Mouse (Mus musculus) adrenal gland, postnatal 0 days (tissue): ENCODE results near the gene Ddah2. TPM values are rescaled to one million over a fixed set of nuclear protein-coding genes. Genes with fewer than 3 reads are reported as not detected.

Experiments used
- polyA plus RNA-seq: library from polyadenylated mRNA; unstranded; fragments of >200 nt; fragmentation: Nextera tagmentation; extraction: Ambion mirVana; gene quantifications from 2 replicates; pipeline ENCODE4 v1.2.1, GENCODE M21; 2015

Gene Ddah2
- 134 and 219 TPM in 2 replicates for polyA plus RNA-seq

DNA sequence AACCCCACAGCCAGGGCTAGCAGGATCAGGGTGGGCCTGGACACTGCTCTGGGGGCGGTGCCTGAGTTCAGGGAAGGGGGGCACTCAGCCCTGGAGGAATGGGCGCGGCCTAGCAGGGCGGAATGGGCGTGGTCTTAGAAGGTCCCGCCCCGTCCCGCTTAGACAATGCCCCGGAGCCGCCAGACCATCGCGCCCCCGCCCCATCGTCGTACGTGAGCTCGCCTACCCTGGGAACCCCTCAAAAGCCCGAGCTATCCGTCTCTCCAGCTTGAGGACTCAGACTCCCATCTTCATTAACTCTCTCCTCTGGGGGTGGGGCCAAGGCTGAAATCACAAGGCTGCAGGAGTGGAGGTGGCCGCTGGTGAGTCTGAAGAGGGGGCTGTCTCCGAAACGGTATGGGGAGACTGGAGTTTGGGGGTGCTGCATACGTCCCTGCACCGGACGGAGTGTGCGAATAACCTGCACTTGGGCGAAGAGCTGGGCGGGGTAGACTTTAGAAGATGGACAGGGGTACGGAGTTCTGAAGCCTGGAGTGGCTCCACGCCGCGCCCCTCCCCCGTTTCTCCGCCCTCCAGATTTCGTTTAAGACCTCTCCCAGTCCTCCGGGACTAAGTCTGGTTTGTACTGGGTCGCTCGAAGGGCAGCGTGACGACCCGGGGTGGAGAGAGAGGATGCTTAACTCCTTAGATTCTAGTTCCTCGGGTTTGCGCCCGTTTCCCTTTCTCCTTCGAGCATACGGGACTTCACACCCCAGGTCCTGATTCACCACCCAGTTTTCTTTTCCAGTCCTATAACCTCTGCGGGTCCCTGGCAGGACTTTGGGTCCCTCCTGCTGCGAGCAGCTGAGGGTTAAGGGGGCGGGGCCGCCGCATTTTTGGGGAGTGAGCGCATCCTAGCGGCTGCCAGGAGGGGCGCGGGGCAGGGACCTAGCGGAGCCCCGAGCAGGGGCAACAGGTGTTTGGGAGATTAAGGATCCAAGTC, at the start of gene Ddah2:
Gene Ddah2 (plus strand): TSS at position 125 of the 982 bp plus-strand sequence.

GRCm38 (mm10) chr17:35016376-35016775, 42.5 kb upstream of the Ddah2 start, which contains the start of gene Vwa7:
Gene Vwa7 (plus strand): TSS chr17:35016579.

GRCm38 (mm10) chr17:35027277-35028068, 31.4 kb upstream of the Ddah2 start, which contains the start of gene Sapcd1:
Gene Sapcd1 (minus strand): TSS chr17:35028016.

DNA sequence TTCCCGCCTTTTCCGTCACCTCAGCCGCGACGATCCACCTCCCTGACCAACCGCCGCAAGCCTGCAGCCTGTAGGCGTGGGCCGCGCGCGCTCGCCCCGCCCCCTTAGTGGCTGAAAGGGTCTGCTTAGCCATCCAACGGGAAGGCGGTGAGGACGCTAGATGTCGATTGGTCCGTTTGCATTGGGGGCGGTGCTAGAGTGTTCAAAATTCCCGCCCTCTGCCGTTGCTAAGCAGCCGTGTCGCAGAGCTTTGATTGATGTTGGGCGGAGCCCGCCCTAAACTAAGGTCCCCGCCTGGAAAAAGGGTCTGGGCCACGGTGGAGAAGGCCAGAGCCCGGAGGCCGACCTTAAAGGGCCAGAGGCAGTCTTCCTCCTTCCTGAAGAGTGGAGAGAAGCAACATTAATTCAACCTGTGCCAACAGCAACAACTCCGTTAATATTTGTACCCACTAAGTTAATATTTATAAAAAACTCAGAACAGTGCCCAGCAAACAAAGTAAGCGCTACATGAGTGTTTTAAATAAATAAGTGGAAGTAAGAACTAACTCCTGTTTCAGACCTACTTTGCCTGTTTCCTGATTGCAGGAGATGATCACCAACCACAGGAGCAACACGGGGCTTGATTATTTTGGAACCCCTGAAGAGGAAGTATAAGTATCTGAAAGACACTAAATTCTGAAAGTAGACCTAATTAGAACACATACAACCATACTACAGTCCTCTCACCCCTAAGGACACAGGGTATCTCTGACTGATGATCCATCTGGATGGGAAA, 12.0 kb upstream of the Ddah2 start, which contains the start of gene Msh5:
Gene Msh5 (minus strand): TSS at position 65 of the 775 bp plus-strand sequence.

DNA sequence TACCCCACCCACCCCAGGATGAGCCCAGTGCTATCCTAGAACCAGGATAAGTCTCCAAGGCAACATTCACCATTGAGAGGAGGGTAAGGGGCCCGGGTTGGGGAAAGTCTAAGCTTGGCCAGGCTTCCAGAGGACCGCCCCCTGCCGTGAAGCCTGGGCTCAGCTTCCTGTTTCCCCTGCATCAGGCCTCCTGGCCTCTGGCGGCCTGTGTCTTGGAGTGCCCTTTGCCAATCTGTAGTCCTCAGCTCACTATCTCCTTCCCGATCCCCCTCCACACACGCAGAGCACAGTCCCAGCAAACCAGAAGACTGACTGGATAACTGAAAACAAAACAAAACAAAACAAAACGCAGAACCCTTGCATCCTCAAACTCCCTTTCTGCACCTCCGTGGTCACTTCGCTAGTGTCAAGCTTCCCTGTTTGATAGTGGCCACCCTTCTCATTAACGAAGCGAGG, 9.2 kb upstream of the Ddah2 start, which contains the start of gene Clic1:
Gene Clic1 (plus strand): TSS at position 406 of the 456 bp plus-strand sequence.

GRCm38 (mm10) chr17:35064951-35065947, 6.4 kb downstream of the Ddah2 start, which contains the start of gene Ly6g6c:
Gene Ly6g6c (plus strand): TSS chr17:35065388.

GRCm38 (mm10) chr17:35066084-35066483, 7.2 kb downstream of the Ddah2 start, which contains the start of gene Mpig6b:
Gene Mpig6b (minus strand): TSS chr17:35066184.

DNA sequence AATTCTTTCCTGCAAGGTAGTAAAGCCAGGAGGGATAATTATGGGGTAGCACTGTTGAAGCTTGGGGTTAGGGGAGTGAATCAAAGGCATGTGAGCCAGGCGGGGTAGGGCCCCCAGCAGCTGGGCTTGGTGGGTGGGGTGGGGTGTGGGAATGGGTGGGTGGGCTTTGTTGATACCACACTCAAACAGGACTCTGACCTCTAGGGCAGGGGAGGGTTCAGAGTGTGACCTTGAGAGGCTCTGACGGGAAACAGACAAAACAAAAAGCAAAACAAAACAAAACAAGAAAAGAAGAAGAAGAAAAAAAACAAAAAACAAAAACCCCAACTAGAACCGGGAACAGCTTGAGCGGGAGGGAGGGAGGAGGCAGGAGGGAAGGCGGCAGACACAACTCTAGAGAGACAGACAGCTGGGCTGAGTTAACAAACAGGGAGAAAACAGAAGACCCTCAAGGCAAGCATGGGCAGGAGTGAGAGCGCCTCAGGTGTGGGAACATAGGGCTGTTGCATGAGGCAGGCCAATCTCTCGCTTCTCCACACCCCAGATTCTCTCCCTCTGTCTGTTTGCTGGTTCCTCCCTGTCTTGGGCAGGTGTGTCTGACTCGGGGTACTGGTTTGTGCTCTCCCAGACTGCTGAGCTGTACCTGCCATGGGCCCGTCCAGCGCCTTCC, 17.8 kb downstream of the Ddah2 start, which contains the start of gene Ly6g6e:
Gene Ly6g6e (plus strand): TSS at position 396 of the 670 bp plus-strand sequence.

DNA sequence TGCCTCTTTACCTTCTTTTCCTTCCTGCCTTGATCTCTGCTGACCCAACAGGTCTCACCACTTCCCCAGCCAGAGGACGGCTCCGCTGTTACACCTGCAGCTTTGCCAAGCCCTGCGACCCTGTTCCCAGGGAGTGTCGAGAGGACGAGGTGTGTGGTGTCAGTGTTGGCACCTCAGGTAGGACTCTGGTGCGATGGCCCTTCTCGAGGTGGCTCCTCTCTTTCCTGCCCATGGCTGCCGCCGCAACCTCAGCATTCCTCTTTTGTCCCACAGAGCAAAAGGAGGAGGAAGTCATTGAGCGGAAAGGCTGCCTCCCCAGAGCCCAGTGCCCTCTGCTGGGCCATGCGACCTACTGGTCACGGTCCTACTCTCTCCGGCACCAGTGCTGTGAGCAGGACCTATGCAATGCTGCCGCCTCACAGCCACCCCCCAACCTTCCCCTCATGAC, 19.0 kb downstream of the Ddah2 start, which contains the start of gene Ly6g6d:
Gene Ly6g6d (minus strand): TSS at position 280 of the 448 bp plus-strand sequence.

GRCm38 (mm10) chr17:35085208-35085865, 26.5 kb downstream of the Ddah2 start, which contains the start of gene Ly6g6f:
Gene Ly6g6f (minus strand): TSS chr17:35085610.

GRCm38 (mm10) chr17:35088825-35089644, 30.2 kb downstream of the Ddah2 start, which contains the start of gene Abhd16a:
Gene Abhd16a (plus strand): TSS chr17:35089263.

DNA sequence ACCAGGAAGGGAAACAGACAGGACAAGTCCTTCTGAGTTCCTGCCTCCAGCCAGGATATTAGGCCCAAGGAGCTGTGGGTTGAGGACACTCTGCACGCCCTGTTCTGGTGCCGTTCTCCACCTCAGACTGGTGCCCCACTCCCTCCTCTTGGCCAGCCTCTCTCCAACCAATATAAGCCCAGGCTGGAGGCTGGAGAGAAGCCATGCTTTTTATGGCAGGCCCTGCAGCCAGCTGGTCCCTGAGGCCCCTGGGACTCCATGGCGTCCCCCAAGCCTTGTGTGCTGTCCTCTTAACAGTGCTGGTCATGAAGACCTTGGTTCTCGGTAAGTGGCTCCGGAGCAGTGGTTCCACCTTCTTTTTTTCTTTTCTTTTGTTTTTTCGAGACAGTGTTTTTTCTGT, 49.3 kb downstream of the Ddah2 start, which contains the start of gene Ly6g5c:
Gene Ly6g5c (plus strand): TSS at position 183 of the 400 bp plus-strand sequence.

Other genes with a start within 250 kb of the Ddah2 start
- 37.9 and 41.1 TPM in 2 replicates for gene Stk19, start 222.1 kb upstream of the Ddah2 start, polyA plus RNA-seq
- gene Dxo, start 222.0 kb upstream of the Ddah2 start, polyA plus RNA-seq = 34.6 and 62.4 TPM in 2 replicates
- gene Skiv2l, start 208.8 kb upstream of the Ddah2 start, polyA plus RNA-seq = 23.8 and 36.5 TPM in 2 replicates
- 56.9 and 73.9 TPM in 2 replicates for gene Nelfe, start 208.6 kb upstream of the Ddah2 start, polyA plus RNA-seq
- gene Cfb, start 196.5 kb upstream of the Ddah2 start, polyA plus RNA-seq = 27.2 and 40.8 TPM in 2 replicates
- gene Zbtb12, start 179.6 kb upstream of the Ddah2 start, polyA plus RNA-seq = 1.6 and 1.9 TPM in 2 replicates
- gene Gm20547, start 177.0 kb upstream of the Ddah2 start, polyA plus RNA-seq = not detected in 2 replicates
- 37.4 and 41.0 TPM in 2 replicates for gene C2, start 160.8 kb upstream of the Ddah2 start, polyA plus RNA-seq
- 45.4 and 52.6 TPM in 2 replicates for gene Ehmt2, start 160.6 kb upstream of the Ddah2 start, polyA plus RNA-seq
- 1.1 TPM in 2 replicates for gene Slc44a4, start 144.6 kb upstream of the Ddah2 start, polyA plus RNA-seq
- gene Neu1, start 127.8 kb upstream of the Ddah2 start, polyA plus RNA-seq = 24.3 and 32.3 TPM in 2 replicates
- gene Hspa1b, start 99.8 kb upstream of the Ddah2 start, polyA plus RNA-seq = 1.4 and 1.6 TPM in 2 replicates
- gene Gm20481, start 89.1 kb upstream of the Ddah2 start, polyA plus RNA-seq = not detected in 2 replicates
- 11.8 and 21.4 TPM in 2 replicates for gene Hspa1a, start 86.9 kb upstream of the Ddah2 start, polyA plus RNA-seq
- gene Hspa1l, start 86.3 kb upstream of the Ddah2 start, polyA plus RNA-seq = 0.11 and 0.17 TPM in 2 replicates
- gene Lsm2, start 77.2 kb upstream of the Ddah2 start, polyA plus RNA-seq = 62.8 and 87.8 TPM in 2 replicates
- 31.9 and 37.8 TPM in 2 replicates for gene Vars, start 58.0 kb upstream of the Ddah2 start, polyA plus RNA-seq
- gene Vwa7, start 42.5 kb upstream of the Ddah2 start, polyA plus RNA-seq = 0.21 and 0.35 TPM in 2 replicates
- 4.2 and 6.4 TPM in 2 replicates for gene Sapcd1, start 31.0 kb upstream of the Ddah2 start, polyA plus RNA-seq
- gene Msh5, start 12.3 kb upstream of the Ddah2 start, polyA plus RNA-seq = 2.5 and 3.4 TPM in 2 replicates
- gene Clic1, start 9.1 kb upstream of the Ddah2 start, polyA plus RNA-seq = 309 and 357 TPM in 2 replicates
- 0.19 and 0.61 TPM in 2 replicates for gene Ly6g6c, start 6.4 kb downstream of the Ddah2 start, polyA plus RNA-seq
- 0.55 and 0.69 TPM in 2 replicates for gene Mpig6b, start 7.1 kb downstream of the Ddah2 start, polyA plus RNA-seq
- 0.12 and 0.55 TPM in 2 replicates for gene Ly6g6e, start 17.9 kb downstream of the Ddah2 start, polyA plus RNA-seq
- gene Ly6g6d, start 19.0 kb downstream of the Ddah2 start, polyA plus RNA-seq = 1.4 and 2.1 TPM in 2 replicates
- gene Ly6g6f, start 26.6 kb downstream of the Ddah2 start, polyA plus RNA-seq = 0.22 and 0.73 TPM in 2 replicates
- gene Abhd16a, start 30.2 kb downstream of the Ddah2 start, polyA plus RNA-seq = 94.1 and 104 TPM in 2 replicates
- not detected in 2 replicates for gene Ly6g5c, start 49.2 kb downstream of the Ddah2 start, polyA plus RNA-seq
- 0.30 and 0.47 TPM in 2 replicates for gene Ly6g5b, start 56.4 kb downstream of the Ddah2 start, polyA plus RNA-seq
- gene Gpank1, start 62.4 kb downstream of the Ddah2 start, polyA plus RNA-seq = 14.4 and 16.6 TPM in 2 replicates
- gene Csnk2b, start 63.0 kb downstream of the Ddah2 start, polyA plus RNA-seq = 161 and 223 TPM in 2 replicates
- 8.9 and 11.5 TPM in 2 replicates for gene D17H6S53E, start 67.3 kb downstream of the Ddah2 start, polyA plus RNA-seq
- 26.8 and 40.5 TPM in 2 replicates for gene Apom, start 73.0 kb downstream of the Ddah2 start, polyA plus RNA-seq
- 40.7 and 47.0 TPM in 2 replicates for gene Bag6, start 76.1 kb downstream of the Ddah2 start, polyA plus RNA-seq
- 64.0 and 83.9 TPM in 2 replicates for gene Prrc2a, start 105.9 kb downstream of the Ddah2 start, polyA plus RNA-seq
- 28.3 and 48.7 TPM in 2 replicates for gene Aif1, start 117.0 kb downstream of the Ddah2 start, polyA plus RNA-seq
- 25.5 and 35.9 TPM in 2 replicates for gene Lst1, start 129.4 kb downstream of the Ddah2 start, polyA plus RNA-seq
- 2.1 and 4.4 TPM in 2 replicates for gene Ltb, start 135.4 kb downstream of the Ddah2 start, polyA plus RNA-seq
- 0.26 and 0.39 TPM in 2 replicates for gene Tnf, start 143.0 kb downstream of the Ddah2 start, polyA plus RNA-seq
- gene Lta, start 146.3 kb downstream of the Ddah2 start, polyA plus RNA-seq = 0.09 and 0.25 TPM in 2 replicates
- 0.37 TPM in 1 of 2 replicates, not detected in the other for gene Gm16181, start 161.8 kb downstream of the Ddah2 start, polyA plus RNA-seq
- gene Atp6v1g2, start 174.6 kb downstream of the Ddah2 start, polyA plus RNA-seq = 9.4 and 13.5 TPM in 2 replicates
- 15.2 and 18.3 TPM in 2 replicates for gene Nfkbil1, start 176.8 kb downstream of the Ddah2 start, polyA plus RNA-seq
- gene Ddx39b, start 182.7 kb downstream of the Ddah2 start, polyA plus RNA-seq = 140 and 197 TPM in 2 replicates
- gene H2-D1, start 203.7 kb downstream of the Ddah2 start, polyA plus RNA-seq = 191 and 238 TPM in 2 replicates